Mouse (Mus musculus): Measurements from ENCODE around the gene Icam1. TPM values are rescaled to one million over a fixed set of nuclear protein-coding genes. Genes with fewer than 3 reads are reported as not detected.

Icam1 gene
- total and polyA plus RNA-seq, 3 experiments, result 5.8 to 17.1 (median 9.6) TPM

- ATAC-seq (ENCODE audit: extremely low read depth, insufficient number of reproducible peaks, low FRiP score, poor library complexity, severe bottlenecking) (no peak), DNase-seq (ENCODE audit: low spot score) (no peak)
- Histone ChIP-seq H3K4me3 (ENCODE audit: low read depth, low read length) (no peak overlapping the region), H3K4me1 (ENCODE audit: insufficient read depth, low read depth, low read length) (peaks cover 20% of the 10 kb centered on the region), H3K9me3 (replicated peaks) (no peaks in the 10 kb centered on the region), H3K36me3 (replicated peaks) (no peaks in the 10 kb centered on the region), H3K27me3 (ENCODE audit: insufficient read depth, low read length) (peaks cover 19% of the 10 kb centered on the region)
- TF ChIP-seq TAL1 (conservative IDR thresholded peaks at IDR 0.05; ENCODE audit: low read depth, low read length) (no peak), GATA1 (IDR thresholded peaks at IDR 0.05; ENCODE audit: borderline replicate concordance, low read length) (no peak), POLR2AphosphoS5 (IDR thresholded peaks at IDR 0.05; ENCODE audit: insufficient replicate concordance, low read depth, low read length) (no peak), CTCF (IDR thresholded peaks at IDR 0.05; ENCODE audit: low read depth, low read length) (no peak), GATA2 (IDR thresholded peaks at IDR 0.05; ENCODE audit: borderline replicate concordance, low read depth, low read length) (no peak)
These were observed 29.4 kb downstream of the Icam1 start for GRCm38 (mm10) chr9:21045235-21045634.

- DNase-seq (ENCODE audit: low spot score), result no peak
- Histone ChIP-seq H3K9me3 (replicated peaks) (no peaks in the 10 kb centered on the region), H3K27me3 (ENCODE audit: insufficient read depth, low read length) (peaks cover 27% of the 10 kb centered on the region), H3K4me1 (ENCODE audit: insufficient read depth, low read depth, low read length) (peaks cover 6% of the 10 kb centered on the region), H3K4me3 (ENCODE audit: low read depth, low read length) (no peak overlapping the region), H3K36me3 (replicated peaks) (no peaks in the 10 kb centered on the region)
- ATAC-seq (ENCODE audit: extremely low read depth, insufficient number of reproducible peaks, low FRiP score, poor library complexity, severe bottlenecking), result no peak
- TF ChIP-seq CTCF (IDR thresholded peaks at IDR 0.05; ENCODE audit: low read depth, low read length) (no peak), GATA2 (IDR thresholded peaks at IDR 0.05; ENCODE audit: borderline replicate concordance, low read depth, low read length) (no peak), GATA1 (IDR thresholded peaks at IDR 0.05; ENCODE audit: borderline replicate concordance, low read length) (no peak), POLR2AphosphoS5 (IDR thresholded peaks at IDR 0.05; ENCODE audit: insufficient replicate concordance, low read depth, low read length) (no peak), TAL1 (conservative IDR thresholded peaks at IDR 0.05; ENCODE audit: low read depth, low read length) (no peak)
These were observed 35.8 kb downstream of the Icam1 start for GRCm38 (mm10) chr9:21051578-21051977.

- peaks cover 64% of the 10 kb centered on the region for H3K36me3 ChIP-seq (replicated peaks)
- no peak for TF ChIP-seq CTCF (IDR thresholded peaks at IDR 0.05; ENCODE audit: low read depth, low read length)
- H3K27me3 ChIP-seq (ENCODE audit: insufficient read depth, low read length), result no peaks in the 10 kb centered on the region; the same call in 1 of the 2 replicates
- ATAC-seq (ENCODE audit: extremely low read depth, insufficient number of reproducible peaks, low FRiP score, poor library complexity, severe bottlenecking), result no peak
- peaks cover 12% of the 10 kb centered on the region for H3K4me1 ChIP-seq (ENCODE audit: insufficient read depth, low read depth, low read length)
- DNase-seq (ENCODE audit: low spot score), result no peak
- no peaks in the 10 kb centered on the region for H3K9me3 ChIP-seq (replicated peaks)
- no peak overlapping the region for H3K4me3 ChIP-seq (ENCODE audit: low read depth, low read length)
These were observed 47.1 kb downstream of the Icam1 start for GRCm38 (mm10) chr9:21062928-21063327.

GRCm38 (mm10) chr9:21067006-21067684 is 51.4 kb downstream of the Icam1 start, which contains the start of gene Zglp1:
Gene Zglp1 (minus strand): TSS chr9:21067093.
- Histone ChIP-seq H3K4me3 (ENCODE audit: low read depth, low read length) (no peak within 1 kb of the TSS), H3K9me3 (replicated peaks) (no peaks in the 10 kb centered on the region), H3K36me3 (replicated peaks) (peaks cover 92% of the 10 kb centered on the region), H3K4me1 (ENCODE audit: insufficient read depth, low read depth, low read length) (peaks cover 25% of the 10 kb centered on the region), H3K27me3 (ENCODE audit: insufficient read depth, low read length) (no peaks in the 10 kb centered on the region)
- no peak for ATAC-seq (ENCODE audit: extremely low read depth, insufficient number of reproducible peaks, low FRiP score, poor library complexity, severe bottlenecking)
- TF ChIP-seq GATA1 (IDR thresholded peaks at IDR 0.05; ENCODE audit: borderline replicate concordance, low read length) (no peak), TAL1 (conservative IDR thresholded peaks at IDR 0.05; ENCODE audit: low read depth, low read length) (no peak), GATA2 (IDR thresholded peaks at IDR 0.05; ENCODE audit: borderline replicate concordance, low read depth, low read length) (no peak), POLR2AphosphoS5 (IDR thresholded peaks at IDR 0.05; ENCODE audit: insufficient replicate concordance, low read depth, low read length) (no peak), CTCF (IDR thresholded peaks at IDR 0.05; ENCODE audit: low read depth, low read length) (no peak)
- DNase-seq (ENCODE audit: low spot score), result no peak

- Histone ChIP-seq H3K36me3 (replicated peaks) (peaks cover 87% of the 10 kb centered on the region), H3K4me3 (ENCODE audit: low read depth, low read length) (peak overlapping the region; percentile 100), H3K27me3 (ENCODE audit: insufficient read depth, low read length) (no peaks in the 10 kb centered on the region), H3K4me1 (ENCODE audit: insufficient read depth, low read depth, low read length) (peaks cover 42% of the 10 kb centered on the region), H3K9me3 (replicated peaks) (no peaks in the 10 kb centered on the region)
- TF ChIP-seq GATA2 (IDR thresholded peaks at IDR 0.05; ENCODE audit: borderline replicate concordance, low read depth, low read length) (no peak), GATA1 (IDR thresholded peaks at IDR 0.05; ENCODE audit: borderline replicate concordance, low read length) (no peak), POLR2AphosphoS5 (IDR thresholded peaks at IDR 0.05; ENCODE audit: insufficient replicate concordance, low read depth, low read length) (peak; percentile 66; the same call in 1 of the 2 replicates), TAL1 (conservative IDR thresholded peaks at IDR 0.05; ENCODE audit: low read depth, low read length) (no peak), CTCF (IDR thresholded peaks at IDR 0.05; ENCODE audit: low read depth, low read length) (no peak)
- no peak for DNase-seq (ENCODE audit: low spot score)
- ATAC-seq (ENCODE audit: extremely low read depth, insufficient number of reproducible peaks, low FRiP score, poor library complexity, severe bottlenecking), result peak; percentile 9; the same call in 1 of the 2 replicates
These were observed 56.9 kb downstream of the Icam1 start for GRCm38 (mm10) chr9:21072641-21073040.

- Histone ChIP-seq H3K4me1 (ENCODE audit: insufficient read depth, low read depth, low read length) (peaks cover 38% of the 10 kb centered on the region), H3K9me3 (replicated peaks) (no peaks in the 10 kb centered on the region), H3K4me3 (ENCODE audit: low read depth, low read length) (peak within 1 kb of the TSS; percentile 100), H3K27me3 (ENCODE audit: insufficient read depth, low read length) (no peaks in the 10 kb centered on the region), H3K36me3 (replicated peaks) (peaks cover 87% of the 10 kb centered on the region)
- TF ChIP-seq CTCF (IDR thresholded peaks at IDR 0.05; ENCODE audit: low read depth, low read length) (no peak), GATA2 (IDR thresholded peaks at IDR 0.05; ENCODE audit: borderline replicate concordance, low read depth, low read length) (no peak), POLR2AphosphoS5 (IDR thresholded peaks at IDR 0.05; ENCODE audit: insufficient replicate concordance, low read depth, low read length) (peak; percentile 73; the same call in 1 of the 2 replicates)
- ATAC-seq (ENCODE audit: extremely low read depth, insufficient number of reproducible peaks, low FRiP score, poor library complexity, severe bottlenecking), result peak; percentile 80
- DNase-seq (ENCODE audit: low spot score), result peak; percentile 91
These were observed 57.5 kb downstream of the Icam1 start, which contains the start of the genes Gm49373 and Fdx1l for GRCm38 (mm10) chr9:21073044-21073840. Gene Gm49373 (minus strand): TSS chr9:21073096. Gene Fdx1l (minus strand): TSS chr9:21073614.

Data from G1E (cell line).